Mouse (Mus musculus): ENCODE data around the gene 1700025G04Rik.

Gene 1700025G04Rik

DNA sequence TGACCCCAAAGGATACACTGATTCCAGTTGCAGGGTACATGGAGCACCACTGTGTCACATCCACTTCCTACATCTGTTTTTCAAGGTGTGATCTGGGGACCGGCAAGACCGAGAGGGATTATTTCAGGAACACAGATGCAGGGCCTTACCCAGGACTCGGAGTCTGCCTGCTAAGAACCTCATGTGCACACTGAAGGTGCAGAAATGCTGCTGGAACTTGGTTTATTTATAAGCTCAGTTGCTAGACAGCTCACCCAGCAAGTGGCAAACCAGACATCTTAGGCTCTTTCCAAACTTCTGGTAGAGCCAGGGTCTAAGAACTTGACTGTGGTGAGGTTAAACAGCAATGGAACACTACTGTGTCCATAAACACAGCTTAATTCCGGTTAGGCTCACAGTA lies 61.2 kb downstream of the 1700025G04Rik start:
- no peak for DNase-seq

DNA sequence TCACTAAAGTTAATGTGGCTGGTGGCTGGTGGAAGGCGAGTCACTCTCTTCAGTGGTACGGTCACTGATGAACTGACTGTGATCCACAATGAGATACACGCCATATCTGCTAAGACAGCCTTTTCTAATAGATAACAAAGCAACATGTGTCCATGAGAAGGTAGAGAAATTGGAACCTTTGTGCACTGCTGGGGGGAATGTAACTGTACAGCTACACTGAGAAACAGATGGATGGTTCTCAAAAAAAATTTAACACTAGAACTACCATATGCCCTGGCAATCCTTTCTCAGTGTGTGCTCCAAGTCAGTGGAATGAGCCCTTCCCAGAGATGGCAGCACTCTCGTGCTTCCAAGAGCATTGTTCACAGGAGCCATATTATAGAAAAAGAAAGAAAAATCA lies 63.2 kb downstream of the 1700025G04Rik start:
- DNase-seq = no peak

DNA sequence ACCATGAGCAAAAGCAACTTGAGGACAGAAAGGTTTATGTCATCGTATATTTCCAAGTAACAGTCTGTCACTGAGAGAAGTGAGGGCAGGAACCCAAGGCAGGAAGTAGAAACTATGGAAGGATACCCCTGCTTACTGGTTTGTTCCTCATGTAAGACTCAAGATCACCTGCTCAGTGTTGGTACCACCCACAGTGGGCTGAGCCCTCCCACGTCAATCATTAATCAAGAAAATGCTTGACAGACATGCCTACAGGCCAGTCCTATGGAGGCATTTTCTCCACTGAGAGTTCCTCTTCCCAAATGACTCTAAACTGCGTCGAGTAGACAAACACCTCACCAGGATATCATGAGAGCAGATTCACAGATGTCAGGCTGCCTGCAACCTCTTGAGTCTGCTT lies 64.6 kb downstream of the 1700025G04Rik start:
- no peak for DNase-seq

DNA sequence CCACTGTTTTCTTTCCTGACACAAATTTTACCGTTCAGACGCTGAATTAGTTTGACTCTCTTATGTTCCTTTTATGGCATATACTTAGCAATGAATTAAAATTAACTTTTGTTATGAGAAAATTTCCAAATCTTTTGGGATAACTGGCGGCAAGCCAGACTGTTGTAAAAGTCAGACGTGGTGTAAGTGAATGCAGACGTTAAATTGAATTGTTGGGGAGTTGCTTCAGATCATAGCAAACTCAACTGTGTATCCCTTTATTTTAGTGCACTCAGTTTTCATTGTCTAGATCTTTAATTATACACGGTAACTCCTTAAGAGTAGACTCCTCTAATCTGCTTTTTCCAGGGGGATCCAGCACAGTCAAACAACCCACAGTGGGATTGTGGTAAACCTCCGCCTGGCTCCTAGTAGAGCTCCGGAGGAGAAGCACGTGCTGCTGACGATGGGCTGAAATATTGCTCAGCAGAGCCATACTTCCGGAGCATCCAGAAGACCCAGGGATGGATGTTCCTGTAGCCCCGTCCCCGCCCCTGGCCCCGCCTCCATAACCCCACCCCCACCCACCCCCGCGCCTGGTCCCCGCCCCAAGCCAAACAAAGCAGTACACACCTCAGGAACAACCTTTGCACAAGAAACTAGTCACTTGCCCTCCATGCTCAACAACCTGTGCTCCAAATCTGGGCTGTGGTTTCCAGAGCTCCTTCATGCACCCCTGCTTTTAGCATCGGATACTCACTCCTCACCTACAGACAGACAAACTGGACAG lies 65.7 kb downstream of the 1700025G04Rik start:
- DNase-seq = no peak

DNA sequence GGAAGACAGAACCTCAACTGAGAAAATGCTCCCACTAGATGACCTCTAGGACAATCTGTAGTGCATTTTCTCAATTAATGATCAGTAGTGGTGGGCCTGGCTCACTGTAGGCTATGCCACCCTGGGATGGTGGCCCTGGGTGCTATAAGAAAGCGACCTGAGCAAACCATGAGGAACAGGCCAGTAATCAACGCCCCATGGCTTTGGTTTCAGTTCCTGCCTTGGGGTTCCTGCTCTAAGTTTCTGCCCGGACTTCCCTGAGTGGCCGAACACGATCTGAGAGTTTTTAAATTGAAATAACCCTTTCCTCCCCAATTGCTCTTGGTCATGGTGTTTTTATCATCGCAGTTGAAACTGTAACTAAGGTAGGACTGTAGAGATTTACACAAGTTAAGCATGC lies 69.1 kb downstream of the 1700025G04Rik start:
- no peak for DNase-seq

DNA sequence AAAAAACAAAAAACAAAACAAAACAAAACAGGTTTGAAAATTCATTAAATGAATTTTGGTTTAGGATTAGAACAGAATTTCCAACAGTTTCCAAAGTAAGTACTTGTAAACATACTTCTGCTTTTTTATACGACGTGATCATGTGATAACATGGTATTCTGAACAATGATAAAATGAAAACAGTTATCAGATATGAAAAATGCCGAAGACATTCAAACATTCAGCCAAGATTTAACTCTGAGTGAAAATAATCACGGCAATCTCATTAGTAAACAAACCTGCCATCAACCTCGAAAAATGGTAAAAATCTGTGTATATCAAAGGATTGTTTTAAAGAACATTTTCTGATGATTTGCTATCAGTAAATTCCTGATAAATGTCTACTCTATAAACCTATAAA lies 69.9 kb downstream of the 1700025G04Rik start:
- DNase-seq = no peak

DNA sequence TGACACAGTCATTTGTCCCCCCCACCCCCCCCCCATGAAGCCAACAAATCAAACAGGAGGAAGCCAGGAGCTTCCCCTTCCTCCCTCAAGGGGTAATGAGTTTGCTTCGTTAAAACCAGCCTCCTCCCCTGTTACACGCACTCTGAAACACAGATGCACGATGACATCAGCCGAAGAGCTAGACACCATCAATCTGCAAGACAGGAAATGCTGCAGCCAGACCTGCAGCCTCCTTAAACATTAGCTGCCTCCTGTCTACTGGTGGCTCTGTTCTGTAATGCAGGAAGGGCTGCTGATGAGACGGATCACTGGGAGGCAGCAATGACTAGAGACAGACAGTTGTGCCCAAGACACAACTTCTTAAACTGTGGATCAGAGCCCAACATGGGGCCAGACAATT lies 70.7 kb downstream of the 1700025G04Rik start:
- no peak for DNase-seq

DNA sequence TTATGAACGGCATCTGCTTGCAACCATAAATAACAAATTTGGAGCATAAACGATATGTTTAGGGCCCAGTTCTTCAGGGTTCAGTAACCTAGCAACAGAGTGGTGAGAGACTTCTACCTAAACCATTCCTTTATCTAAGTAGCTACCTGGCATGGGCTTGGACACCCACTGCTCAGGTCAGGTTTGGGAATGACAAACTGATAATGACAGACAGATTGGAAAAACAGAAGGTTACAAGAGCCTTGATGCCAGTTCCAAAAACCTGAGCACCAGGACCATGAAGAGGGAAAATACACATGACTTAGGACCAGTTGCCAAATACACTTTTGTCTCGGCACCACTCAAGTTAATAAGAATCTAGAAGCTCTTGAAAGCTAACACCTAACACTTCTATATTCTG lies 71.6 kb downstream of the 1700025G04Rik start:
- no peak for DNase-seq

DNA sequence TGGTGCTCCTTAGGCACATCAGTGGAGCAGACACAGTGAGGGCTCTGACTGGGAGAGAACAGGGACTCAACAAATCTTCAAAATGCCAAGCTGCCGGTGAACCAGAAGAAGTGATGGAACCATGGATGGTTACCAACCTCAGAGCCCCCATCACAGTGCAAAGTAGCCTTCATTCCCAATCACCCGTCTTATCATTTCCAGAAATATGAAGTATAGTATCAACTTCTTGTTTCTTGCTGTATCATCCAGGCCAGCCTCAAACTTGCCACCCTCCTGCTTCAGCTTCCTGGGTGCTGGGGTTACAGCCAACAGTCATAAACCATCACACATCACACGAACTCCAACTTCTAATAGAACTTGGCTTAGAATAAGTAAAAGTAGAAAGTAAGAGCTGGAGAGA lies 73.3 kb downstream of the 1700025G04Rik start:
- DNase-seq = no peak

DNA sequence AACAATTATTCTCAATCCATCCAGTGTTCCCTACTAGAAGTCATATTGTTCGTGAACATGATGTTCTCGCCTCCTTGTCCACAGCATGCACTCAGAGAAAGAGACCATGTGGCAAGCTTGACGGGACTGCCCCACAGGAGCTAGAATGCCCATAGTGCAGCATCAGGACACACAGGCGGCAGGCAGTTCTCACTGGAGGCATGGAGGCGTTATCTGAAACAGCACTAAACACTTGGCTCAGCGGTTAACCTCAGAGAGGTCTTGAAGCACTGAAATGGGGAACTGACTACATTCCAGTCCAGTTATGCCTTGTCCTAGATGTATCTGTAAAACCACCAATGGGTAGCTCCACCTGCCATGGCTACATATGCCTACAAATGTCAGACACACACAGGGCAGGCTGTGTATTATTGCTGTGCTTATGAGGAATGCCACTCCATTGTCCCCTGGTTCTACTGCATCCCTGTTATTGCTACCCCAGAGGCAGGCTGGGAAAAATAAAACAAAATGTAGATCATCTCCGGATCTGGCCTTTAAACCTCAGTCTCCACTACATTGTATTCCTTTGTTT lies 74.3 kb downstream of the 1700025G04Rik start:
- DNase-seq = no peak

DNA sequence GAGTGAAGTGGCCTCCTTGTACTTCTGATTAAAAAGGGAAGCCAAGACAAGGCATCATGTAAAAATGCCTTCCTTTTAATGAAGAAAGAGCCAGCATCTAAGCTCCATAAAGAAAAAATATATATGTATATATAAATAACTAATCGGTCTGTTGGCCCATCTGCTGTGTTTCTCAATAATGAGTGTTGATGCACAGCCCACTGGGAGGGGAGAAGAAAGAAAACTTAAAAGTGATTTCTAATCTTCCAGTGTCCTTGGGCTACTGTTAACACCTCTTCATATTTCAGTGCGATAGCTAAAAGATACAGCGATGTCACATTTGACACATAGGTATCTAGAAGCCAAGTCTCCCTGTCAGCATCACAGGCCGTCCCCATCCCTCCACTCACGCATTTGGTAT lies 78.2 kb downstream of the 1700025G04Rik start:
- no peak for DNase-seq

DNA sequence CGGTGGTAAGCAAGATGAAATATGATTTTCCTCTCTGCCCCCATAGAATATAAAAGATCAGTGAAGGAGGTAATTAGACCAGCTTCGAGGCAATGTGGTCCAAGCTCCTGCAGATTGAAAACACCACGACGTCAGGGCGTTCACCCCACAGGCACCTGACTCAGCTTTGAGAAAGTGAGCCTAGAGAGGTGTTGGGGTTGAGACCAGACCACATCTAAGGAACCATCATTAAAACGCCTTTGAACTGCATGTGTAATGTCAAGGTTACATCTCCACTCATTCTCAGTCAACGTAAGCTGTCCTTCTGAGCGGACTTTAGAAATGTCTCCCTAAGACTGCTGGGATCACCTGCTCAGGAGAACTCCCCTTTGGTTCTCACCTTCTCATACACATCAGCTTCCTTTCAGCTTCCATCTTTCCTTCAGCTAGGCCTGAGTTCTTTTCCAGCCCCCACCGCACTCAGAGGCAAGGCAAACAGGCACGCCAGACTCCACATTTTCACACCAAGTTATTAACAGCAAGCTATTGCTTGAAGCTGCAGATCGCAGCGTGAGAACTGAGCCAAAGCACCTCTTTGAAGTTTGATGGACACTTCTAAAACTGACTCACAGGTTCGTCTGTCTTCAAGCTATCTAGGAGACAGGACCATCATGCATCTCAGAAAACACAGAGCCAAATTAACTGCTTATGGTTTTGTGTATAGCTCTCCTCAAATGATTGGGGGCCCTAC lies 79.5 kb downstream of the 1700025G04Rik start:
- no peak for DNase-seq

DNA sequence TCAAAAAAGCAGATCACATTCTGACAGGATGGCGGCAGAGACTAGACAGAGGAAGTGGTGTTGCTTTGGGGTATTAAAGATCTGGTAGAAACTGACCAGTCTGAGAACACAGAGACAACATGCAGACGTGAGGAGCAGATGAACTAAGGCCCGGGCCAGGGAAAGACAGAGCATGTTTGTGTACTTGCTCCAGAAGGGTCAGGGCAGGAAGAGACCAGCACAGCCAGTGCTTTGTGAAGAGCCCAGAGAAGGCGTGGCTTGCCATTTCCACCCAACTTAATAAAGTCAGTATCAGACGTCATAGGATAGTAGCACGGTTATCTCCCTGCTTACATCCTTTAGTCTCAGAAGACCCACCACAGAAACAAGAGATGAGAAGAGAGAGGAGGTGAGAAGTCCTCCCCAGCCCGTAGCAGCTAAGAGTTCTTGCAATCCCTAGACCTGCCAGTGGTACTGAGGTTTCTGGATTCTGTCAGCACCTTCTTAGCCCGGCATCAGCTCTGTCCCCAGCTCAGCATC lies 81.4 kb downstream of the 1700025G04Rik start:
- DNase-seq = no peak

DNA sequence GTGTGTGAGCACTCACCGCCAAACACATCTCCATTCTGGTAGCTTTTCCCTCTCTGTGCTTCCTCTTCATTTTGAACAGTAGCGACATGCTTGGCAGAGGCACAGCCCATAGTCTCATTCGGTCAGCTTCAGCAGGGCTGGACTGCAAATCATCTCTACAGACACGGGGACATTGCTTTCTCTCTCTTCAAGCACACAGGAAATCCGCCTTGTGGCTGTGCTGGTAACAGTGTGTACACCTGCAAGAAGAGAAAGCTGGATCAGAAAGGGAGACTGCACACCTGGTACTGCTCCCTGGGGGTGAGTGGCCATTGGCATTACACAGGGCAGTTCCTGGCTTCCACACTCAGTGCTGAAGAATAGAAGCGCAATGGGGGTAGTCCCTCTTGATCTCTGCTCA lies 83.4 kb downstream of the 1700025G04Rik start:
- DNase-seq = no peak

DNA sequence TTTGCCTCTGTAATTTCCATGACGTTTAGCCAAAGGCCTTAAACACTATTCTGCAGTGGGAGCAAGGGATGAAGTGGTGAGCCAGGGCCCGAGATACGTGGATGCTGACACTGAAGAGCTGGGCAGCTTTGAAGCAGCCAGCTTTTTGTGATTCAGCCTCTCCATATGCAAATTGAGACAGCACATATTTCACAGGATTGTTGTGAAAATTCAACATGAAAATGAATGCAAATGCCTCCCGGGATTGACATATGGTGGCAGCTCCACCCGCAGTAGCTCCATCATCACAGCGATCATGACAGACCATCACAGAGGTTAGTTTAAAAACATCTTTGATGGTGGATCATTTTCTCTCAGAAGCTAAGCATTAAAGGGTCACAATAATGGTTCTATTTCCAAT lies 85.4 kb downstream of the 1700025G04Rik start:
- DNase-seq = no peak

DNA sequence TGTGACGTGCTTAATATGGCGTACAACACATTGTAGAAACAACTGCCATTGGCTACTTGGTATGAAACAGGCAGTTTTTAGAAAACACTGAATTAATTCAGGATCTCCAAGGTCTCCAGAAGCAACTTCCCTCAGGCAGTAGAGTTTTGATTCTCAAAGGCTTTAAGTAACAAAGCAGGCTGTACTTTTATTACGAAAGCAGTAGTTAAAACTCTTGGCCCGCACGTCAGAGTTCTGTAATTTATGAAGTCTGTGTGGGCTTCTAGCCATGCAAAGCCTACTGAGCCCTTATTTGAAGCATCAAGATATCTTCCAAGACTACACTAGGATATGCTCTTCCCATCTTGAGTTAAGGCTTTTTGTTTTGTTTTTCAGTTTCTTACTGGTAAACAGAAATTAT lies 89.5 kb downstream of the 1700025G04Rik start:
- DNase-seq = no peak

DNA sequence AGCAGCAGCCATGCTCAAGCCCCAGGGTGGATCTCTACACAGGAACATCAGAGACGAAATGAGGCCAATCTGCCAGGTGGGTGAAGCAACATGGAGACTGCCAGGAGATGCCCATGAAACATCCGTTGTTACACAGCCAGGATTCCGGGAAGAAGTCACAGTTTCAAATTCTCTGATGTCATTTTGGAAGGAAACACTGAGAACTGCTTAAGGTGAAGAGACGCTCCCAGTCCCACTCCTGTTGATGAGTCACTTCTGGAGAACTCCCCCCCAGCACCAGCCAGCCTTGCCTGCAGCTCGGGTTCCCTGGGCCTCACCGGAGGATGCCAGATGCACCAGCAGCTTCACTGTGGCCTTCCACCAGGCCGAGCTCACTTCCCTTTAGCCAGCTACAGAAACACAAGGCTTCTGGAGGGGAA lies 90.5 kb downstream of the 1700025G04Rik start:
- no peak for DNase-seq

DNA sequence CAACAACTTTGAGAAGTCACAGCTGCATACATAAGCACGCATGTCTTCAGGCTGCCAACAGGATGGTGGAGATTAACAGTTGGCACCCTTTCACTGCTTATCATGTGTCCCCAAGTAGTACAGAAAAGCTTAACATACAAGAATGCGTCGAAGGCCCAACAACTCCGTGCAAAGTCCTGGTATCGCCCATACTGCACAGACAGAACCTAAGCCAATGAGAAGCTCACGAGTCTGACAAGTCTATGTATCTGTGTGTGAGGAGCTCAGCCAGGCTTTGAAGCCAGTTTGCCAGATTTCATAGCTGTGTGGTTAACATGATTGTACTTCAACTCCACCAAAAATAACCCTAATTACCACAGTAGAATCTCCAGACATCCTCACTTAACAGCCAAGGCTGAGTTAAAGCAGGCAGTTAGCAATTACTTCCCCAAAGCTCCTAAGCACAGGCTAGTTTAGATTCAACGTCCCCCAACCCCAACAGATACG lies 91.2 kb downstream of the 1700025G04Rik start:
- no peak for DNase-seq

DNA sequence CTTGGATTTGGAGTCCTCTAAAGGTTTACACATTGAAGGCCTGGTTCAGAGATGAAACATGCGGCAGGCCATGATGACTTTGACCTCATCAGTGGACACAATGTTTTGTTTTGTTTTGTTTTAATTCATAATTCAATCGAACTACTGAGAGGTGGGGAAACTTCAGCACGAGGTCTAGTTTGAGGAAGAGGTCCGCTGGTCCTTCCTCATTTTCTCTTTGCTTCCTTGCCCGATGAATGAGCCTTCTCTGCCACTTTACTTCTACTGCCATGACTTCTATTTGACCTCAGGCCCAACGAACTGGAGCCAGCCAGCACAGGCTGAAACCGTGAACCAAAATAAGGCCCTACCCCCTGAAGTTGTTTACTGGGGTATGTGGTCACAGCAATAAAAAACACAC lies 92.3 kb downstream of the 1700025G04Rik start:
- DNase-seq = no peak

DNA sequence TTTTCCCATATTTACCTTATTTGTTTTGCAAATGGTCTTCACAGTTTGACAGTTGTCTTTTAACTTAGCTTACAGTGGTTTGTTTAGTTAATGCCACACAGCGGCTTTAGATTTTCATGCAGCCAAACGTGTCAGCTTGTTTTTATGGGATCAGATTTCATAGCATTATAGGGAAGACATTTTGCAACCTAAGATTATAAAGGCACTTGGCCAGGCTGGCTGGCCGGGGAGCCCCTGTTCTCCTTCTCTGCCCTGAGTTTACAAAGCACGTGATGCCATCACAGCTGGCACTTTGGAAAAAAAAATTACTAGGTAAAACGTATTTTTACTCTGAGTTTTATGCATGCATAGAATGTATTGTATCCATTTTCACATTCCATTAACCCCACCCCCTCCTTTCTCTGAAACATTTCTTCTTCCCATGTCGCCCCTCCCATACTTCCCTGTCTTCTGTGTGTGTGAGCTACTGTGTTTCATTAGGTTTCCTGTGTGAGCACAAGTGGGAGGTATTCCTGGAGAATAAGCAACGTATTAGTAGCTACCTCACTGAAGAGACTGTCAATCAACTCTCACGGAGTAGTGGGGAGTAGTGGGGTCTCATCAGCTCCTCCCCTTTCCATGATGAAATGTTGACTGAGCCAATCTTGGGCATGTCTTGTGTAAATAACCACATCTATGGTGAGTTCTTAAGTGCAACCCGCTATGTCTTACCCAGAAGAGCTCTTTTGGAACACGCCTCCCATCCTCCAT lies 93.8 kb downstream of the 1700025G04Rik start:
- no peak for DNase-seq

DNA sequence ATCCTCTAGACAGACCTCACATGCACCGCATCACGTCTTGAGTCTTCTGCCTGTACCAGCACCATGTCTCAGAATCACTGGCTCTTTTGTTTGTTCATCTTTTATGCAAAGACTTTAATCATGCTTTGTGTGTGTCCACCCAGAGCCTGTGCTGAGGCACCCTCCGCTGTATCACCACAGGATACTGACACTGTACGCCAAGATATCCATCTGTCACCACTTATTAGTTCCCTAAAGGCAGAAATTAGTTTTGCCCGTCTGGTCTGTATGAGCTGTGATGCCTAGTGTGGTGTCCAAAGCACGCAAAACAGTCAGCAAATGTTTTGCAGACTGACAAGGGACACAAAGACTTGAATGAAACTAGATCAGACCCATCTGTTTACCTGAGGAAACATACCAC lies 95.7 kb downstream of the 1700025G04Rik start:
- DNase-seq = no peak

DNA sequence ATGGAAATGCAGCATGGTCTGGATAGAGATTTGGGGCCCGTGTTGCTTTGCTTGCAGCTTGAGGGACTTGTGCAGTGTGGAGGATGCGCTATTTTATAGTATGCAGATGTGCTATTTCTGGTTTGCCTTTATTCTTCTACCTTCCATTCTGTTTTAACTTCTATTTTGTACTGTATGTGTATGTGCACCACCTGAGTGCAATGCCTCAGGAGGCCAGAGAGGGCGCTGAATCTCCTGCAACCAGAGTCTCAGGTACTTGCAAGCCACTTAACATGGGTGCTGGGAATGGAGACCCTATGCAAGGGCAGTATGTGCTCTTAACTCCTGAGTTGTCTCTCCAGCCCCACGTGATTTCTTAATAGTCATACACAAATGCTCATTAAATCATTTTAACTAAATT lies 98.4 kb downstream of the 1700025G04Rik start:
- DNase-seq = no peak

DNA sequence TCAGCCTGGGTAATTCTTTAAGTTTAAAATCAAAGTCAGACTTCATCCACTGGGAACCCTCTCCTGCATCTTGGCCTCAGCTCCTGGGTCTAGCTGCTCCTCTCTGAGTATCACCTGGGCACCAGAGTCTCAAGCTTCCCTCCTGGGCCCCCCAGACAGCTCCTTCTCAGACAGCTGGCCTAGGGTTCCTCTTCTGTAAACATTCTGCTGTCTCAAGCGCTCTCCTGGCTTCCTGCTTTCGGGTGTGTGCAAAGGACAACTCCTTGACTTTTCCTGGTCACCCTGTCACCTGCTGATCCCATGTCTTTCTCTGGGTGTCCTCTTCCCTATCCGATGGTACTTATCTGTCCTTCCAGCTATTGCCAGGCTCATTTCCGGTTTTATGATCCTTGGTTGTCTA lies 99.3 kb downstream of the 1700025G04Rik start:
- DNase-seq = no peak
